Mouse (Mus musculus) embryonic facial prominence, embryonic 10.5 days (tissue): Measurements from ENCODE around the gene Sdk1. TPM values are rescaled to one million over a fixed set of nuclear protein-coding genes. Genes with fewer than 3 reads are reported as not detected.

Source experiments
- DNase-seq: peaks from one replicate; pipeline ENCODE4 v3.0.0-alpha.2; 2017; ENCODE audit warnings: low spot score
- H3K27ac ChIP-seq: fragments of 300-500 bp; sonication (generic); replicated peaks from 2 replicates; pipeline ENCODE4 v1.5.1; 2016; ENCODE audit warnings: mild to moderate bottlenecking
- H3K27me3 ChIP-seq: fragments of 300-500 bp; sonication (generic); replicated peaks from 2 replicates; pipeline ENCODE4 v1.6.1; 2016; ENCODE audit warnings: low read depth, mild to moderate bottlenecking; ENCODE audit not compliant: poor library complexity, severe bottlenecking
- H3K36me3 ChIP-seq: fragments of 300-500 bp; sonication (generic); replicated peaks from 2 replicates; pipeline ENCODE4 v1.6.1; 2016; ENCODE audit warnings: mild to moderate bottlenecking, moderate library complexity
- H3K4me1 ChIP-seq: fragments of 300-500 bp; sonication (generic); 2 replicates; pipeline ENCODE4 v1.6.1; 2016
- H3K4me3 ChIP-seq: fragments of 300-500 bp; sonication (generic); 2 replicates; pipeline ENCODE4 v1.5.1; 2016; ENCODE audit warnings: mild to moderate bottlenecking, moderate library complexity
- H3K9me3 ChIP-seq: fragments of 300-500 bp; sonication (generic); 2 replicates; pipeline ENCODE4 v1.6.1; 2016; ENCODE audit warnings: mild to moderate bottlenecking
- WGBS: fragments of 180-500 bp; shearing (Covaris S2); methylation state at CpG from one replicate; pipeline ENCODE4 v1.1.7; 2016; 5-methylcytosine and 5-hydroxymethylcytosine counted together
- polyA plus RNA-seq: library from polyadenylated mRNA; unstranded; fragments of >200 nt; fragmentation: Nextera tagmentation; extraction: Ambion mirVana; gene quantifications from 2 replicates; pipeline ENCODE4 v1.2.1, GENCODE M21; 2016

Sdk1 gene
- polyA plus RNA-seq, 1 experiment from 2014 or later = 1.1 TPM

- DNase-seq = peak; percentile 45
- Histone ChIP-seq H3K4me1 (peaks cover 16% of the 10 kb centered on the region), H3K36me3 (no peaks in the 10 kb centered on the region), H3K4me3 (no peak overlapping the region), H3K27me3 (no peaks in the 10 kb centered on the region), H3K27ac (peak overlapping the region; percentile 51), H3K9me3 (no peaks in the 10 kb centered on the region)
- WGBS = 16% methylated on average over 2 of the region's 2 CpGs
These were observed 163.4 kb downstream of the Sdk1 start for GRCm38 (mm10) chr5:141404651-141405050.

GRCm38 (mm10) chr5:141406926-141407325, 165.6 kb downstream of the Sdk1 start:
- Histone ChIP-seq H3K27me3 (no peaks in the 10 kb centered on the region), H3K27ac (no peak overlapping the region), H3K4me3 (no peak overlapping the region), H3K36me3 (no peaks in the 10 kb centered on the region), H3K4me1 (peaks cover 16% of the 10 kb centered on the region), H3K9me3 (no peaks in the 10 kb centered on the region)
- WGBS = 74% methylated on average over 7 of the region's 7 CpGs
- DNase-seq = no peak

- Histone ChIP-seq H3K9me3 (no peaks in the 10 kb centered on the region), H3K4me3 (no peak overlapping the region), H3K4me1 (peaks cover 8% of the 10 kb centered on the region; the same call in 1 of the 2 replicates), H3K27ac (0 out of 2 replicates have a peak overlapping the region, but pooled peaks have one; percentile 24), H3K27me3 (no peaks in the 10 kb centered on the region), H3K36me3 (no peaks in the 10 kb centered on the region)
- no peak for DNase-seq
- WGBS = 82% methylated on average over 11 of the region's 11 CpGs
These were observed 171.7 kb downstream of the Sdk1 start for GRCm38 (mm10) chr5:141413013-141413412.

GRCm38 (mm10) chr5:141415644-141416243, 174.5 kb downstream of the Sdk1 start:
- no peaks in the 10 kb centered on the region for H3K27me3 ChIP-seq
- H3K36me3 ChIP-seq = no peaks in the 10 kb centered on the region
- no peak overlapping the region for H3K4me3 ChIP-seq
- no peaks in the 10 kb centered on the region for H3K9me3 ChIP-seq
- DNase-seq = no peak
- H3K27ac ChIP-seq = no peak overlapping the region
- WGBS = 89% methylated on average over 10 of the region's 10 CpGs
- H3K4me1 ChIP-seq = peaks cover 13% of the 10 kb centered on the region

GRCm38 (mm10) chr5:141428132-141428531, 186.8 kb downstream of the Sdk1 start:
- no peak for DNase-seq
- WGBS = 89% methylated on average over 3 of the region's 3 CpGs
- Histone ChIP-seq H3K4me1 (peaks cover 13% of the 10 kb centered on the region), H3K36me3 (no peaks in the 10 kb centered on the region), H3K9me3 (no peaks in the 10 kb centered on the region), H3K27ac (no peak overlapping the region), H3K27me3 (no peaks in the 10 kb centered on the region), H3K4me3 (no peak overlapping the region)

- Histone ChIP-seq H3K36me3 (no peaks in the 10 kb centered on the region), H3K9me3 (no peaks in the 10 kb centered on the region), H3K27ac (no peak overlapping the region), H3K27me3 (no peaks in the 10 kb centered on the region), H3K4me3 (no peak overlapping the region), H3K4me1 (peaks cover 13% of the 10 kb centered on the region)
- DNase-seq = no peak
- 90% methylated on average over 2 of the region's 2 CpGs for WGBS
These were observed 192.0 kb downstream of the Sdk1 start for GRCm38 (mm10) chr5:141433286-141433685.

GRCm38 (mm10) chr5:141447247-141447646, 206.0 kb downstream of the Sdk1 start:
- no peaks in the 10 kb centered on the region for H3K27me3 ChIP-seq
- DNase-seq = no peak
- no peaks in the 10 kb centered on the region for H3K4me1 ChIP-seq
- H3K27ac ChIP-seq = no peak overlapping the region
- H3K36me3 ChIP-seq = no peaks in the 10 kb centered on the region
- no peaks in the 10 kb centered on the region for H3K9me3 ChIP-seq
- no peak overlapping the region for H3K4me3 ChIP-seq
- WGBS = 92% methylated on average over 1 of the region's 1 CpGs

GRCm38 (mm10) chr5:141463417-141463816, 222.1 kb downstream of the Sdk1 start:
- no peaks in the 10 kb centered on the region for H3K27me3 ChIP-seq
- WGBS = 78% methylated on average over 2 of the region's 2 CpGs
- DNase-seq = no peak
- H3K36me3 ChIP-seq = no peaks in the 10 kb centered on the region
- H3K4me1 ChIP-seq = peaks cover 5% of the 10 kb centered on the region; the same call in 1 of the 2 replicates
- no peak overlapping the region for H3K4me3 ChIP-seq
- H3K27ac ChIP-seq = no peak overlapping the region
- no peaks in the 10 kb centered on the region for H3K9me3 ChIP-seq

GRCm38 (mm10) chr5:141468821-141469220, 227.5 kb downstream of the Sdk1 start:
- Histone ChIP-seq H3K4me3 (no peak overlapping the region), H3K4me1 (peaks cover 15% of the 10 kb centered on the region; the same call in 1 of the 2 replicates), H3K27me3 (no peaks in the 10 kb centered on the region), H3K9me3 (no peaks in the 10 kb centered on the region), H3K27ac (no peak overlapping the region), H3K36me3 (no peaks in the 10 kb centered on the region)
- DNase-seq = no peak
- WGBS = 43% methylated on average over 5 of the region's 5 CpGs

- DNase-seq = no peak
- H3K27me3 ChIP-seq = no peaks in the 10 kb centered on the region
- 79% methylated on average over 6 of the region's 6 CpGs for WGBS
These were observed 264.0 kb downstream of the Sdk1 start for GRCm38 (mm10) chr5:141505281-141505680.

GRCm38 (mm10) chr5:141506344-141506743, 265.1 kb downstream of the Sdk1 start:
- H3K27me3 ChIP-seq = no peaks in the 10 kb centered on the region
- no peaks in the 10 kb centered on the region for H3K9me3 ChIP-seq
- WGBS = 95% methylated on average over 3 of the region's 3 CpGs
- DNase-seq = no peak
- H3K4me3 ChIP-seq = no peak overlapping the region
- H3K36me3 ChIP-seq = no peaks in the 10 kb centered on the region
- H3K27ac ChIP-seq = no peak overlapping the region
- H3K4me1 ChIP-seq = no peaks in the 10 kb centered on the region

More at GRCm38 (mm10) chr5:141505281-141505680, 264.0 kb downstream of the Sdk1 start:
- no peaks in the 10 kb centered on the region for H3K9me3 ChIP-seq
- H3K4me1 ChIP-seq = no peaks in the 10 kb centered on the region
- H3K27ac ChIP-seq = no peak overlapping the region
- no peaks in the 10 kb centered on the region for H3K36me3 ChIP-seq
- H3K4me3 ChIP-seq = no peak overlapping the region

- Histone ChIP-seq H3K27ac (no peak overlapping the region), H3K4me3 (no peak overlapping the region), H3K4me1 (peaks cover 12% of the 10 kb centered on the region; the same call in 1 of the 2 replicates), H3K9me3 (no peaks in the 10 kb centered on the region), H3K27me3 (no peaks in the 10 kb centered on the region), H3K36me3 (no peaks in the 10 kb centered on the region)
- WGBS = 55% methylated on average over 13 of the region's 13 CpGs
- DNase-seq = no peak
These were observed 283.8 kb downstream of the Sdk1 start for GRCm38 (mm10) chr5:141524801-141525715.

- Histone ChIP-seq H3K27me3 (no peaks in the 10 kb centered on the region), H3K4me3 (no peak overlapping the region), H3K36me3 (no peaks in the 10 kb centered on the region), H3K4me1 (peaks cover 16% of the 10 kb centered on the region), H3K27ac (no peak overlapping the region), H3K9me3 (no peaks in the 10 kb centered on the region)
- DNase-seq = no peak
- 60% methylated on average over 5 of the region's 5 CpGs for WGBS
These were observed 298.9 kb downstream of the Sdk1 start for GRCm38 (mm10) chr5:141540193-141540592.
